In the genomic region with DNA sequence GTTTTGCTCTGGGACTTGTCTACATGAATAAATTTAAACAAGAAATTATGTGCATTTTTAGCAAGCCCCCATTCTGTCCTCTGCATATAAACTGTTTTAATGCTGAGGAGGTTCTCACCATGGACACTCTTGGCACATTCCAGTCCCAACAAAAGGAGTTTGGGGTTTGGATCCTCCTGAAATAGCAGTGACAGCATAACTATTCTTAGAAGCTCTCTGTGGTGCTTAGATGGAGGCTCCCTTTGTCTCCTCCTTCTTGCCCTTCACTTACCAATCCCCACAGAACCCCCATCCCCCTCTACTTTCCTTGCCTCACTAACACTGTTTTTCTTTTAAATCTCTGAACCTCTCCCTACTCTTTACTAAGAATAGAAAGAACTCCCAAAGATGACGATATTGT, we compare ENCODE assay signal across 18 mouse cellular contexts.
"Had no signal": no experiment of that assay in that cellular context is flagged by ENCODE, and none has a peak within 500 bp of the region (broad histone marks: within the 10 kb centered on the region; RNA-seq: fewer than 3 reads in every experiment).

No protein-coding gene starts in this region.

- ATAC-seq: liver, postnatal 0 days; lung, postnatal 0 days; midbrain, embryonic 16.5 days had no signal

- H3K9ac ChIP-seq: limb, embryonic 12.5 days; limb, embryonic 15.5 days; liver, embryonic 14.5 days; liver, postnatal 0 days; lung, embryonic 14.5 days; midbrain, embryonic 12.5 days had no signal

- H3K4me1 ChIP-seq: limb, embryonic 12.5 days; limb, embryonic 15.5 days; midbrain, embryonic 12.5 days had no signal

- DNase-seq: kidney, postnatal 14 days; kidney, postnatal 4 days; left cerebral cortex, postnatal 4 days; liver, postnatal 0 days; lung, embryonic 14.5 days; right cerebral cortex, adult 18-20 months; right cerebral cortex, postnatal 14 days; right cerebral cortex, postnatal 4 days; thymus, postnatal 25 days had no signal

- H3K36me3 ChIP-seq: limb, embryonic 12.5 days; limb, embryonic 15.5 days; midbrain, embryonic 12.5 days had no signal

- H3K4me2 ChIP-seq: limb, embryonic 12.5 days; limb, embryonic 15.5 days; liver, embryonic 11.5 days; lung, embryonic 14.5 days; midbrain, embryonic 12.5 days had no signal

- H3K27me3 ChIP-seq: limb, embryonic 12.5 days; limb, embryonic 15.5 days; midbrain, embryonic 12.5 days had no signal

- H3K27ac ChIP-seq: limb, embryonic 12.5 days; limb, embryonic 15.5 days; liver, embryonic 14.5 days; macrophage; midbrain, embryonic 12.5 days; stomach, postnatal 0 days had no signal

- H3K9me3 ChIP-seq: limb, embryonic 12.5 days; limb, embryonic 15.5 days; midbrain, embryonic 12.5 days had no signal

- H3K4me3 ChIP-seq: limb, embryonic 12.5 days; limb, embryonic 15.5 days; midbrain, embryonic 12.5 days had no signal
